Mouse (Mus musculus) large intestine, adult 2 months (tissue): Measurements from ENCODE around the gene Foxa1. TPM values are rescaled to one million over a fixed set of nuclear protein-coding genes. Genes with fewer than 3 reads are reported as not detected.

Experiments
- DNase-seq: peaks from one replicate; pipeline ENCODE4 v3.0.0-alpha.2; 2012; ENCODE audit warnings: low read depth, low spot score
- WGBS: fragments of 180-500 bp; shearing (Covaris S2); methylation state at CpG from one replicate; pipeline ENCODE4 v1.1.7; 2018; 5-methylcytosine and 5-hydroxymethylcytosine counted together
- polyA plus RNA-seq: library from polyadenylated mRNA; depleted of rRNA; stranded (reverse); fragments of >200 nt; gene quantifications from 2 replicates; pipeline ENCODE4 v1.2.3, GENCODE M21; 2012

Gene Foxa1
- polyA plus RNA-seq, 1 experiment = 10.7 TPM

DNA sequence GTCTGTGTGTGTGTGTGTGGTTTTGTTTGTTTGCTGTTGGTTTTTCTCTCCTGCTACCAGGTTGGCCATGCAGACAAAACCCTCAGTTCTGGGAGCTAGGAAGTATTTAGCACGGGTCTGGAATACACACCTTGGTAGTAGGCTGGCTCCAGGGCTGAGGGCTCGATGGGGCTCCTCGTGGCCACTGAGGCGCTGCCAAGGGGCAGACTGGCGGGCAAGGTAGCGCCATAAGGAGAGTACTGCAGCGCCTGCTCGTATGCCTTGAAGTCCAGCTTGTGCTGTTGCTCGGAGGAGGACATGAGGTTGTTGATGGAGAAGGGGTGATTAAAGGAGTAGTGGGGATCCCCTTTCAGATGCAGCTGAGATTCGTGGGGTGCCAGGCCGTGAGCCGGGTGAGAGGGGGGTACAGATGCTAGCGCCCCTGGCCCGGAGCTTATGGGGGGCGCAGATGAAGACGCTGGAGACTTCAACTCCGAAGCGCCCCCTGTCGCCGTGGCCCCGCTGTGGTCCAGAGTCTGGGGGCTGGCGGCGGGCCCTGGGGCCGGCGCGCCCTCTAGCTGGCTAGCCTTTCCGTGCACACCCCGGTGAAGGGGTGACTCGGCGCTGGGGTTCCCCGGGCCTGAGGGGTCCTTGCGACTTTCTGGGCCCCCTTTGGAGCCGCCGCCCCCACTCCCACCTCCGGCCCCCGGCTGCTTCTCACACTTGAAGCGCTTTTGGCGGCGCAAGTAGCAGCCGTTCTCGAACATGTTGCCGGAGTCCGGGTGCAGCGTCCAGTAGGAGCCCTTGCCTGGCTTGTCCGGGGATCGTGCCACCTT is 4.6 kb downstream of the Foxa1 start:
- DNase-seq = no peak
- WGBS = 2% methylated on average over 41 of the region's 46 CpGs

DNA sequence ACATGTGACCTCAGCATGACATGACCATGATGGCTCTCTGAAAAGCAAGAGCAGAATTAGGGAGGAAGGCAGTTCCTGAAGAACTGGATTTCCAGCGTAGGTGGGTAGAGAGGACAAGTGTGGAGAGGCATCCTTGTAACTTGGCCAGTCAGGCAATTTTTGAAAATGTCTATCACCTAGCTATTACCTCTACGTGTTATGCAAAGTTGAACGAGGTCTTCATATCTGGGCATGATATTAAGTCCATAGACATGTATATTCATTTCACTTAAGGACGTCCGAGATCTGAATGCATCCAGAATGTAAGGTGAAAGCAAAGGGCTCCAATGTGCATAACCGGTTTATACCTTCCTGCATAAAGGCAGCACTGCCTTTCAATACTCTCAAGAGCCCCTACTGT is 5.6 kb downstream of the Foxa1 start:
- 4% methylated on average over 6 of the region's 6 CpGs for WGBS
- DNase-seq = peak; percentile 44

- 3% methylated on average over 10 of the region's 10 CpGs for WGBS
- no peak for DNase-seq
These were observed 7.1 kb downstream of the Foxa1 start for GRCm38 (mm10) chr12:57539551-57539985.

GRCm38 (mm10) chr12:57538588-57539550 is 7.8 kb downstream of the Foxa1 start:
- peak; percentile 32 for DNase-seq
- WGBS = 2% methylated on average over 63 of the region's 63 CpGs

DNA sequence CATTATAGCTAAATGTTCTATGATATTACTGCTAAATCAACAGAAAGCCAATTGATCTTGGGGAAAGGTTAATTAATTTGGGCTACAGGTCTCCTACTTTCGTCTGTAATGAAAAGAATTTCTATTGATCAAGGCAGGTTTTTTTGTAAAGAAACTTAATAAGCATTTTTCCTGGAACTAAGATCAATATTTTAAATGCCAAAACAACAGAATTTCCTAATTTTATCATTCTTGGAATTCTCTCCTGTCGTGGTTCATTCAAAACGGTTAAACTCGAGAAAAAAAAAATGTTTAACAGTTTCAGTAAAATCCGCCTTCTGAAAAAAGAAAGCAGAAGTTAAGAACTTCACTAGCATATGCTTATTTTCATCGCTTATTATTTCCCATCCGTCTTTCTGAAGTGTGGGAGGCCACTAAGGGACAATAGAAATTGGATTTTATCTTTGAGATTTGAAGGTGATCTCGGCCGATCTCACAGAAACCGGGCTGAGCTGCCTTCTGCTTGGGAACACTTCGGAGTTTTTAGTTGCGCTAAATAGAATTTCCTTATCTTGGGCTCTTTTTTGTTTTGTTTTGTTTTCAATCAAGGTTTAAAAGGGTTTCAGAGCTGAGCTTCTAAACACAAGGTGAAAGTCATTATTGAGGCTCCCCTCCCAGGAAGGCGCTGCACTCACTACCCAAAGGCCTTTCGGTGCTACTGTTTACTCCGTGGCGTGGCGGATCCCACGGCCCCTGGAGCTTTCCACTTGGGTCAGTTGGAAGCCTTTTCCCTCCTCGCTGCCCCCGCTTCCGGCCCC is 8.7 kb downstream of the Foxa1 start:
- WGBS = 4% methylated on average over 21 of the region's 21 CpGs
- peak; percentile 21 for DNase-seq

DNA sequence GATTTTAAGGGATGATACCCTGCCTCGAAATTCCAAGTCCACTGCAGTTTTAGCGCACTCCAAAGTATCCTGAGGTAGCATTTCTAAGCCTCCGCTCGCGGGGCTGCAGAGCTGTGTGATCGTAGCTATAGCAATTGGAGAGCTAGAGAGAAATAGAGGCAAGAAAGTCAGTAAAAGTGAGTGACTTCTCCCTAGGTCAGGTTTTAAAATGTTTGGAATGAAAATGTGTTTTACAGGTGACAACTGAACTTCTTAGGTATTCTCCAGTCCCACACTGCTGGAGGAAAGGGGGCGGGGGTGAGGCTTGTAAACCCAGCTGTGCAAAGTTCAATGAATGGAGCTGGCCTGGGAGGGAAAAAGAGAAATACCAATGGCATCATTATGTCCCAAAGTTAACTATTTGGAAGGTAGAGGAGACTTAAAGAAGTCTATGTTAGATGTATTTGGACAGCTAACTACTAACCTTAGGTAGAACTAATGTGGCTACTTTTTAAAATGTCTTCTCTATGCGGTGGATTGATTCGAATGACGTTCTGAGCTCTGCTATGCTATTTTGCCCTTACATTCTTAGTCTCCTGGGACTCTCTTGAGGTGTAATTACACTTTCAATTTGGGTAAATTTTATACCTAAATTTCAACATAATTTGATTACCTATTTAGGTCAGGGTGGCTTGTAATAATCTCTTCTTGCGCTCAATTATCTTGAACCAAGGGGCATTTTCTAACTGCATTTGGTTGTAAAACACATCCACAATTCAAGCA is 9.6 kb downstream of the Foxa1 start:
- peak; percentile 60 for DNase-seq
- 7% methylated on average over 11 of the region's 11 CpGs for WGBS

GRCm38 (mm10) chr12:57536056-57536908 is 10.4 kb downstream of the Foxa1 start:
- WGBS = 4% methylated on average over 25 of the region's 25 CpGs
- DNase-seq = peak; percentile 65

DNA sequence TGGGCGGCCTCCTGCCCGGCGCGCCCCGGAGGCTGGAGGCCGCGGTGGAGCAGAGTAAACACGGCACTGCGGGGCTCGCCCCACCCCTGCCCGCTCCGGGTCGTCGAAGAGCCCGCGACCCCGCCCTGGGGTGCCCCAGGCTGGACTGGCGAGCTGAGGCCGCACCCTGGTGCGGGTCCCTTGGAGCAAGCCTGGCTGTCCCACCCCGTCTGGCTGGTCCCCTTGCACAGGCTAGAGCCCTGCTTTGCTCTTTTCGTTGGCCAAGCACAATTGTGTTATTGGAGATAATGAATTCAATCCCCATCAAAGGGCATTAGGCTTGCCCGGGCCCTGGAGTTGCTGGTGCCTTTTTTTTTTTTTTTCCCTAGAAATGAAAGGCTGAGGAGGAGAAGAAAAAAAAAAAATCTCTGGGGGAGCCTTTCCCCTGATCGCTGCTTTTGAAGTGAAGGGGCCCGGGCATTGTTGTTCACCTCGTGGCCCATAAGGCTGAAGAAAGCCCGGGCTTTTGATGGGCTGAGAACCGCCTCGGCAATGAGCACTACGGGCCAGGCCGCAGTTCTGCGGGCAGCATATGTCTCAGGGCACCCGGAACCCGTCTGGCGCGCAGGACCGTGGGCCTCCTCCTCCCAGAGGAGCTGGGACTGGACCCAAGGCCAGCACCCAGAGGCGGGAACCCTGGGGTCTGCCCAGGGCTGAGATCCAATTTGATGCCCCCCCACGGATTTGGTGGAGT is 11.7 kb downstream of the Foxa1 start:
- DNase-seq = peak; percentile 24
- 3% methylated on average over 33 of the region's 39 CpGs for WGBS

DNA sequence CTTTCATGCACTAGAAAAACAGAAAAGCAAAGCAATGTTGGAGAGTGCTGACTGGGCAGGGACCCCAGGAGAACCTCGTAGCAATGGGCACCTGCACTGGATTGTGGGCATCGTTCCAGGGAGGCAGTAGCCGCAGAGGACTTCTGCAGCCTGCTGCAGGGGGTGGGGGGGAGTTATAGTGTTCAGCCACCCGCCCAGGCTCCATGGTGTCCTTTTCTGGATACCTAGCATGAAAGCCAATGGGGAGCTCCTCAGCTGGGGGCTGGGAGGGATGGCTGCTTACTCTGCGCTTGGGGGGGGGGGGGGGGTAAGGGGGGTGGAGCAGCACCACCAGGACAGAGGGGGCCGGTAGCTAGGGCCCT is 12.2 kb downstream of the Foxa1 start:
- DNase-seq = no peak
- 1% methylated on average over 6 of the region's 6 CpGs for WGBS

DNA sequence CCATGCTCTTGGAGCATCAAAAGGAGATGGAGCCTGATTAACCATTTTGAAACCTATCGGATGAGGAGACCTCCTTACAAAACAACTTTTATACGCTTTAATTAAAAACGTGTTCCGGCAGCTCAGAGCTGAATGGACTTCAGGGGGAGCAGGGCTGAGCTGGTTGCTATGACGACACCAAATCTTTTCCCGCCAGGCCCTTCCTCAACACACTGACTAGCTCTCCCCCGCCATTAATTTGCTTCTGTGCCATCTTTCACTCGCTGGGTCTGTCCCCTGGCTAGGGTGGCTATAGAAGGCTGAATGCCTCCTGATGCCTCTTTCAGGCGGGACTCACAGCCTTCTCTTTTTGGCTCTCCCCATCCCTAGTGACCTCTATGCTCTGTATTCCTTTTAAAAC is 16.2 kb downstream of the Foxa1 start:
- no peak for DNase-seq
- WGBS = 68% methylated on average over 9 of the region's 9 CpGs

GRCm38 (mm10) chr12:57528335-57528734 is 18.4 kb downstream of the Foxa1 start:
- DNase-seq = no peak
- WGBS = 25% methylated on average over 4 of the region's 4 CpGs

- 29% methylated on average over 12 of the region's 12 CpGs for WGBS
These were observed 30.9 kb downstream of the Foxa1 start for GRCm38 (mm10) chr12:57515702-57516377.

GRCm38 (mm10) chr12:57514552-57514951 is 32.2 kb downstream of the Foxa1 start:
- WGBS = 52% methylated on average over 1 of the region's 1 CpGs
- DNase-seq = no peak

More at GRCm38 (mm10) chr12:57515702-57516377, 30.9 kb downstream of the Foxa1 start:
- DNase-seq = no peak

DNA sequence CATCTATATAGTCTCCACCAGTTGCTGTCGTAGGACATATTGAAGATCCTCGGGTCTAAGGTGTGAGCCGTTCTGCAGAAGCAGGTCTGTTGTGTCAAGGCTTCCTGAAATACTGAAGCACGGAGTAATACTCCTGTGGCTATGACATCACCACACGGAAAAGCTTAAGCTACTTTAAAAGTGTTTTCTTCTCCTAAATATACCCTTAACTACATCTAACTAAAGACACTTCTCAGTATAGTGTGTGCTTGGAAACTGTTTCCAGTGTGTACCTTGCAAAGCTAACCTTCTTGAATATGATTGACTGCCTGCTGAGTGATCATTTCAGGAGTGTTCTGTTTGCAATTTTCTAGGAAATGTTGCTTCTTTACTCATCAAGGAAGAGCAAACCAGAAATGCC is 35.2 kb downstream of the Foxa1 start:
- 86% methylated on average over 5 of the region's 5 CpGs for WGBS
- no peak for DNase-seq

DNA sequence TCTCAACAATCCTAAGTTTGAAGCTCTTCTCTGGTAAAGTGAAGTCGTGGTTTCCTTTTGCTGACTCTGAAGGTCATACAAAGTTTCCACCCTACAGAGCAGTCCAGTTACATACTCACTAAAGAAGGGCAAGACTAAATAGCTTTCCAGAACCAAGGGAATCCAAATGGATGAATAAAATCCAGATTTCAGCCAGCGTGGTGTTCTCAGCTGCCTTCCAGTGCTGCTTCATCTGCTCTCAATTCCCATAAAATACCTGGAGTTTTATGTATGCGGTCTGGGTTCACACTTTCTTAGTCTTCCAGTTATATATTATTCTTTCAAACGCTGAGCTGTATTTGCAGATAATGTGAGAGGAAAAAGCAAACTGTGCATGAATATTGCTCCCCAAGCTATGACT is 35.6 kb downstream of the Foxa1 start:
- 78% methylated on average over 4 of the region's 4 CpGs for WGBS
- DNase-seq = no peak

- WGBS = 57% methylated on average over 4 of the region's 4 CpGs
These were observed 37.0 kb downstream of the Foxa1 start for GRCm38 (mm10) chr12:57509726-57510125.

DNA sequence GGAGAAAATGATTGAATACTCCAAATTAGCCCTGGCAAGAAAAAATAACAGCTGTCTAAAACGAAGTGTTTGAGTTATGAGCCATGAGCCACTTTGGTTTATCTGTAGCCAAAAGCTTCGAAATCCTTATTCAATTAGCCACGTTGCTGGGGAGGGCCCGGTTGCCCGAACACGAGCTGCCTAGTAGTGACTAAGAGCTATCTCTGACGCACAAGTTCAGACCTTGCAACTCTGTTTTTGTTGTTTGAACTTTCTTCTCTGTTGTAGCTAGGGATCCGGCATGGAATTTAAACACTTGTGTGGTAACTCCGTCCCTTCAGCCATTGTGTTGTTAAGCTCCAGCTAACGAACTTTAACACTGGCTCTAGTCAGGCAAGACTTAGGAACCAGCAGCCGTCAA is 37.8 kb downstream of the Foxa1 start:
- WGBS = 56% methylated on average over 11 of the region's 11 CpGs
- DNase-seq = no peak

More at GRCm38 (mm10) chr12:57509726-57510125, 37.0 kb downstream of the Foxa1 start:
- DNase-seq = no peak
